Mouse (Mus musculus): ENCODE measurements at regions not wholly inside any gene's neighbourhood (a gene's known extent, or its start where the extent isn't known, plus 50 kb on each side); places are given as distances from the start of the nearest gene placed in this dataset.

DNA sequence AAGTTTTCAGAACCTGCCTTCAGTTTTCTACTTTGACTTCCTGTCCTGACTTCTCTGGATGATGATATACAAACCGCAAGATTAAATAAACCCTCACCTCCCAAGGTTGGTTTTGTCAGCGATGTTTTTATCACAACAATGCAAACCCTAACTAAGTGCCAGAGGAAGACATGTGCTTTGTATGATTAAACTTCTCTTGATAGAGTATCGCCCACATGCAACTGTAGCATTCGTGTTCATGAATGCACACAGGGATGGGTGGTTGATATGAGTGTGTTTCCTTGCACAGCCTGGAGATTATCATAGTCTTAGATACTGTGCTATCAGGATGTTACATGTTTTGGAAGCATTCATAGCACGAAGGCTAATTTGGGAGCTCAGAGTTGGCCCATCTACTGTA is 1268.3 kb upstream of the Nova1 start:
- Histone ChIP-seq H3K9ac (replicated peaks; ENCODE audit: low read length) (no peak overlapping the region), H3K4me3 (ENCODE audit: low read length) (no peak overlapping the region), H3K4me2 (ENCODE audit: low read depth, low read length) (no peak overlapping the region), H3K9me3 (ENCODE audit: low read length) (no peaks in the 10 kb centered on the region), H3K36me3 (ENCODE audit: insufficient read depth, low read length) (no peaks in the 10 kb centered on the region), H3K27me3 (ENCODE audit: insufficient read depth, low read length) (no peaks in the 10 kb centered on the region), H3K4me1 (ENCODE audit: insufficient read depth, low read length) (no peaks in the 10 kb centered on the region), H3K27ac (no peak overlapping the region)
- TF ChIP-seq CTCF (IDR thresholded peaks at IDR 0.05; ENCODE audit: low read depth), result no peak
- ATAC-seq, result no peak
- WGBS, result 92% methylated on average over 5 of the region's 5 CpGs
- no peak for DNase-seq (ENCODE audit: low spot score)

DNA sequence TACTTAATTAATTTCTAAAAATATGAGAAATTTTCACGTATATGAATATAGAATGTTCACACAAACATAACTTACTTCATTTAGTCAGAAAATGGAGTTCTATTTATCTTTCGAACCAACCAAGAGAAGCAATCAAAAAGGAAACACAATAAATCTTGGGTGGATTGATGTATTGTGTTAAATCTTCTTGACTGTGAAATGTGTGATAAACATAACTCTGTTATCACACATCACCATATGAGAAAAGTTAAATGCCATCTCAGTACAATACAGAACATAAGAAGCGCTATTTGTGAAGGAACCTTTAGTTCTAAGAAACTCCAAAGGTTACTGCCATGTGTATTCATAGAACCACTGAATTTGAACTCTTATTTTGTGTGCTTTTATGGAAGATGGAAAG is 1264.6 kb upstream of the Nova1 start:
- no peak for DNase-seq (ENCODE audit: low spot score)
- no peak for ATAC-seq
- WGBS, result 87% methylated on average over 3 of the region's 3 CpGs
- H3K9me3 ChIP-seq (ENCODE audit: low read length), result no peaks in the 10 kb centered on the region
- no peaks in the 10 kb centered on the region for H3K36me3 ChIP-seq (ENCODE audit: insufficient read depth, low read length)
- H3K4me2 ChIP-seq (ENCODE audit: low read depth, low read length), result no peak overlapping the region
- no peak overlapping the region for H3K9ac ChIP-seq (replicated peaks; ENCODE audit: low read length)
- no peaks in the 10 kb centered on the region for H3K27me3 ChIP-seq (ENCODE audit: insufficient read depth, low read length)
- no peak overlapping the region for H3K27ac ChIP-seq
- TF ChIP-seq CTCF (IDR thresholded peaks at IDR 0.05; ENCODE audit: low read depth), result no peak
- no peak overlapping the region for H3K4me3 ChIP-seq (ENCODE audit: low read length)
- H3K4me1 ChIP-seq (ENCODE audit: insufficient read depth, low read length), result no peaks in the 10 kb centered on the region

DNA sequence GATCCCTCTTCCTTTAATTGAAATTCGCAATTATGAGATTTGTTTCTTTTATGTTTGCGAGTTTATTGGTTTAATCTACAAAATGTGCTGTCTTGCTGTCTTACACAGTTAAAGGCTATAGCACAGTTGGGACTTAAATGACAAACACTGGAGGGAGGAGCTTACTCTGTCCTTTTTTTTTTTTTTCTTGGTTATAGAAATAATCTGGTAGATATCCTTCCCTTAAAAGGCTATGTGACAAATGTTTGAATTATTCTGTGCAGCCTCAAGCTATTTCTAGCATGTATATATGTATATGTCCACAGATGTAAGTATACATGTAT is 1243.9 kb upstream of the Nova1 start:
- 73% methylated on average over 2 of the region's 2 CpGs for WGBS
- TF ChIP-seq CTCF (IDR thresholded peaks at IDR 0.05; ENCODE audit: low read depth), result no peak

DNA sequence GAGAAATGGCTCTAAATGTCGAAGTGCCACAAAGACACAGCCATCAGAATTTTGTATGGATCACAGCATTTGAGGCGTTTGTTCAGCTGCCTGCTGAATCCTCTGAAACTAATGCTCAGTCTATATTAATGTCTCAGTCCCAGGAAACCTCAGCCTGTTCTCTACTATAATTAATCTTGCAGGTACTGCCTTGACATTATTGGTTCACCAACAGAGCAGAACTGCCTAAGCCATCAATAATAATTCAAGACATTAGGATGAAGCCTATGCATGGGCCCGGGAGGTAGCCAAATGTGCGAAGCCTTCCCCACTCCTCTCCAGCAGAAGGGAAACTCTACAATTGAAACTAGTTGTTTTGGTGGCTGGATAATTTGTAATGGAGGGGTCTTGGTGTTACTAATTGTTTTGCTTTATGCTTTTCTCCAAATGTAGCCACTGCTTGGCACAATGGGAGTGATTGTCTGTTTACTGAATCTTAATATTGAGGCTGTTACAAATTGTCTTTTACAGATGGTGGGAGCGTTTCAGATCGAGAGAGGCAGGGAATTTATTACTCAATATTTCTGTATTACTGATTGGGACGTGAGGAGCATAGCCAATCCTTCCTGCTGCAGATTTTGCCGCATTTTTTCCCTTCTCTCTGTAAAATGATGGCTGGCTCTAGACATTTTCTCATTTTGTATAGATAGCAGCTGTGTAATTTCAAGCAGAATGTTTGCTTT is 1243.3 kb upstream of the Nova1 start:
- peak; percentile 56 for DNase-seq (ENCODE audit: low spot score)
- WGBS, result 52% methylated on average over 8 of the region's 8 CpGs

More for the DNA sequence above, 1243.9 kb upstream of the Nova1 start:
- Histone ChIP-seq H3K9ac (replicated peaks; ENCODE audit: low read length) (no peak overlapping the region), H3K27ac (peak overlapping the region; percentile 65), H3K9me3 (ENCODE audit: low read length) (no peaks in the 10 kb centered on the region), H3K4me2 (ENCODE audit: low read depth, low read length) (no peak overlapping the region), H3K4me1 (ENCODE audit: insufficient read depth, low read length) (no peaks in the 10 kb centered on the region), H3K36me3 (ENCODE audit: insufficient read depth, low read length) (no peaks in the 10 kb centered on the region), H3K4me3 (ENCODE audit: low read length) (no peak overlapping the region), H3K27me3 (ENCODE audit: insufficient read depth, low read length) (no peaks in the 10 kb centered on the region)
- ATAC-seq (0 out of 2 replicates have a peak, but pooled peaks have one; percentile 47), DNase-seq (ENCODE audit: low spot score) (no peak)

DNA sequence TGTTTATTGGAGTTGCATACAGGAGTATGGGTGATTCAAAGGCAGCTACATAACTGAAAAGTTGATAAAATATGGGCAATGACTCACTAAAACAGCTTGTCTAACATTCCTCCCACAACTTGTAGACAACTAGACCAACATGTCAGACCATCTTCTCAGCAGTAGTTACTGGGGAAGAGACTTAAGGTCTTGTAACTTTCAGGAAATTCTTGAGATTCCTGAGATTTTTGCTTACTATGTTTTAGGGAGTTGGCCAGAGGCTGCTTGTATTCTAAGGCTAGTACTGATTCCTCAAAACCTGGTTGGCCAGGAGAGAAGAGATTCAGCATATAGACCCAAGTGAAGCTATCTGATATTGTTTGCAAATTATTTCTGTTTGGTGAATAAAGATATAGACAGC is 1201.7 kb upstream of the Nova1 start:
- H3K27ac ChIP-seq, result no peak overlapping the region

More for the DNA sequence above, 1243.3 kb upstream of the Nova1 start:
- Histone ChIP-seq H3K27ac (peak overlapping the region; percentile 65), H3K9me3 (ENCODE audit: low read length) (no peaks in the 10 kb centered on the region), H3K4me2 (ENCODE audit: low read depth, low read length) (no peak overlapping the region), H3K4me3 (ENCODE audit: low read length) (no peak overlapping the region), H3K9ac (replicated peaks; ENCODE audit: low read length) (no peak overlapping the region), H3K27me3 (ENCODE audit: insufficient read depth, low read length) (no peaks in the 10 kb centered on the region), H3K36me3 (ENCODE audit: insufficient read depth, low read length) (no peaks in the 10 kb centered on the region), H3K4me1 (ENCODE audit: insufficient read depth, low read length) (no peaks in the 10 kb centered on the region)
- no peak for TF ChIP-seq CTCF (IDR thresholded peaks at IDR 0.05; ENCODE audit: low read depth)
- peak; percentile 64; the same call in 1 of the 2 replicates for ATAC-seq

DNA sequence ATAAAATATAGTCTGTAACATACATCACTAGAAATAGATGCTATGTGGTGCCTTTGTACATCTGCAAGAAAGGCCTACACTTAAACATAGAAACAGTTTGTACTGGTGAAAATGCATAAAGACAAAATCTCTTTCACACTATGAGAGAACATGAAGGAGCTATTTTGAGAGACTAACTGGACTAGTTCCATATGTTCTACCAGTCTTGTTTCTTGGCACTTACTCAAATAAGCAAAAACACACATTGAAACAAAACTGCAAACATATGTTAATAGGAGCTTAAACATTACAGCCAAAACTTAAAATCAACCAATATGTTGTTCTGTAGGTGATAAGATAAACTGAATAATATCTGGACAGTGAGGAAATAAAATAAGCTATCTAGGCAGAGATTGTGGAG is 1157.1 kb upstream of the Nova1 start:
- Histone ChIP-seq H3K9ac (replicated peaks; ENCODE audit: low read length) (no peak overlapping the region), H3K27me3 (ENCODE audit: insufficient read depth, low read length) (no peaks in the 10 kb centered on the region)
- DNase-seq (ENCODE audit: low spot score), result no peak

More for the DNA sequence above, 1201.7 kb upstream of the Nova1 start:
- H3K36me3 ChIP-seq (ENCODE audit: insufficient read depth, low read length), result no peaks in the 10 kb centered on the region
- H3K9ac ChIP-seq (replicated peaks; ENCODE audit: low read length), result no peak overlapping the region
- no peak overlapping the region for H3K4me3 ChIP-seq (ENCODE audit: low read length)
- no peaks in the 10 kb centered on the region for H3K4me1 ChIP-seq (ENCODE audit: insufficient read depth, low read length)
- DNase-seq (ENCODE audit: low spot score) (no peak), ATAC-seq (no peak)
- no peaks in the 10 kb centered on the region for H3K9me3 ChIP-seq (ENCODE audit: low read length)
- no peak for TF ChIP-seq CTCF (IDR thresholded peaks at IDR 0.05; ENCODE audit: low read depth)
- no peaks in the 10 kb centered on the region for H3K27me3 ChIP-seq (ENCODE audit: insufficient read depth, low read length)
- no peak overlapping the region for H3K4me2 ChIP-seq (ENCODE audit: low read depth, low read length)

DNA sequence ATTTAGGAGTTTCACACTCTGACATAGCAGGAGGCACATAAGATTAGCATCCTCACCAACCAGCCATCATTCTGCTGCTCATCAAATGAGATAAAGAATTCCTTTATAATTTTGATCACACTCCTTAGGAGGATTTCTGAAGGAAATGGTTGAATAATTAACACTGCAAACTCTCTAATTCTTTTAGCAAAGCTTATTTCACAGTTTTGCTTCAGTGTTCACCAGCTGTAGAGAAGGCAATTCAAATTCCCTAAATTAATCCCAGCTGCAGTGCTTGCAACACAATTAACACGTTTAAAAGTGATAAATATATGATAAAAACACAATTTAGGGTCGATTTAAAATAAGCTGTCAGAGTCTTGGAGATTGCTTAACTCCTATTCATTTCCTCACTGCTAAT is 1150.9 kb upstream of the Nova1 start:
- no peaks in the 10 kb centered on the region for H3K9me3 ChIP-seq (ENCODE audit: low read length)
- DNase-seq (ENCODE audit: low spot score), result no peak
- H3K36me3 ChIP-seq (ENCODE audit: insufficient read depth, low read length), result no peaks in the 10 kb centered on the region
- H3K27me3 ChIP-seq (ENCODE audit: insufficient read depth, low read length), result no peaks in the 10 kb centered on the region
- 35% methylated on average over 2 of the region's 2 CpGs for WGBS
- no peaks in the 10 kb centered on the region for H3K4me1 ChIP-seq (ENCODE audit: insufficient read depth, low read length)
- H3K4me2 ChIP-seq (ENCODE audit: low read depth, low read length), result no peak overlapping the region
- H3K27ac ChIP-seq, result no peak overlapping the region
- no peak for ATAC-seq
- no peak for TF ChIP-seq CTCF (IDR thresholded peaks at IDR 0.05; ENCODE audit: low read depth)
- H3K9ac ChIP-seq (replicated peaks; ENCODE audit: low read length), result no peak overlapping the region
- H3K4me3 ChIP-seq (ENCODE audit: low read length), result no peak overlapping the region

More for the DNA sequence above, 1157.1 kb upstream of the Nova1 start:
- ATAC-seq, result no peak
- H3K4me3 ChIP-seq (ENCODE audit: low read length), result no peak overlapping the region
- no peak overlapping the region for H3K4me2 ChIP-seq (ENCODE audit: low read depth, low read length)
- TF ChIP-seq CTCF (IDR thresholded peaks at IDR 0.05; ENCODE audit: low read depth), result no peak
- H3K36me3 ChIP-seq (ENCODE audit: insufficient read depth, low read length), result no peaks in the 10 kb centered on the region
- H3K27ac ChIP-seq, result no peak overlapping the region
- no peaks in the 10 kb centered on the region for H3K9me3 ChIP-seq (ENCODE audit: low read length)
- no peaks in the 10 kb centered on the region for H3K4me1 ChIP-seq (ENCODE audit: insufficient read depth, low read length)

All from hindbrain, postnatal 0 days (tissue).